Mouse (Mus musculus): ENCODE results near the gene Tarbp2.

Gene Tarbp2

GRCm38 (mm10) chr15:102505770-102506463, 12.1 kb upstream of the Tarbp2 start:
- DNase-seq (ENCODE audit: low spot score): no peak

GRCm38 (mm10) chr15:102506464-102506830, 11.5 kb upstream of the Tarbp2 start:
- DNase-seq (ENCODE audit: low spot score): no peak

- no peak for DNase-seq (ENCODE audit: low spot score)
These were observed 11.1 kb upstream of the Tarbp2 start for GRCm38 (mm10) chr15:102506864-102507263.

GRCm38 (mm10) chr15:102507561-102507960, 10.4 kb upstream of the Tarbp2 start:
- DNase-seq (ENCODE audit: low spot score): no peak

GRCm38 (mm10) chr15:102508336-102508735, 9.7 kb upstream of the Tarbp2 start:
- no peak for DNase-seq (ENCODE audit: low spot score)

GRCm38 (mm10) chr15:102510110-102510509, 7.9 kb upstream of the Tarbp2 start:
- no peak for DNase-seq (ENCODE audit: low spot score)

GRCm38 (mm10) chr15:102510590-102511284, 7.3 kb upstream of the Tarbp2 start:
- DNase-seq (ENCODE audit: low spot score): peak; percentile 94

- peak; percentile 62 for DNase-seq (ENCODE audit: low spot score)
These were observed 6.6 kb upstream of the Tarbp2 start for GRCm38 (mm10) chr15:102511285-102511833.

GRCm38 (mm10) chr15:102512010-102512409, 6.0 kb upstream of the Tarbp2 start:
- no peak for DNase-seq (ENCODE audit: low spot score)

GRCm38 (mm10) chr15:102512471-102512870, 5.5 kb upstream of the Tarbp2 start:
- no peak for DNase-seq (ENCODE audit: low spot score)

- no peak for DNase-seq (ENCODE audit: low spot score)
These were observed 5.0 kb upstream of the Tarbp2 start for GRCm38 (mm10) chr15:102513004-102513403.

- no peak for DNase-seq (ENCODE audit: low spot score)
These were observed 2.7 kb upstream of the Tarbp2 start for GRCm38 (mm10) chr15:102515261-102515660.

- DNase-seq (ENCODE audit: low spot score): no peak
These were observed 2.2 kb upstream of the Tarbp2 start for GRCm38 (mm10) chr15:102515791-102516190.

- no peak for DNase-seq (ENCODE audit: low spot score)
These were observed 1.7 kb upstream of the Tarbp2 start for GRCm38 (mm10) chr15:102516293-102516692.

- DNase-seq (ENCODE audit: low spot score): peak; percentile 71
These were observed 1.1 kb upstream of the Tarbp2 start, which contains the start of gene Map3k12 for GRCm38 (mm10) chr15:102516728-102517404. Gene Map3k12 (minus strand): TSS chr15:102517064.

- no peak for DNase-seq (ENCODE audit: low spot score)
These were observed 389 bp upstream of the Tarbp2 start for GRCm38 (mm10) chr15:102517631-102517975.

- DNase-seq (ENCODE audit: low spot score): no peak
These were observed 838 bp downstream of the Tarbp2 start for GRCm38 (mm10) chr15:102518859-102519201.

GRCm38 (mm10) chr15:102519211-102520141, 1.5 kb downstream of the Tarbp2 start:
- DNase-seq (ENCODE audit: low spot score): no peak

- no peak for DNase-seq (ENCODE audit: low spot score)
These were observed 2.4 kb downstream of the Tarbp2 start for GRCm38 (mm10) chr15:102520416-102520815.

GRCm38 (mm10) chr15:102521480-102521879, 3.5 kb downstream of the Tarbp2 start:
- no peak for DNase-seq (ENCODE audit: low spot score)

- peak; percentile 94 for DNase-seq (ENCODE audit: low spot score)
These were observed 7.0 kb downstream of the Tarbp2 start, which contains the start of gene Npff for GRCm38 (mm10) chr15:102524892-102525485. Gene Npff (minus strand): TSS chr15:102524942.

Data from retina, embryonic 14.5 days (tissue).